Mouse (Mus musculus) limb, embryonic 11.5 days (tissue): Measurements from ENCODE around the gene Apba1. TPM values are rescaled to one million over a fixed set of nuclear protein-coding genes. Genes with fewer than 3 reads are reported as not detected.

Experiments
- ATAC-seq: fragments of 200-750 bp; cut with Nextera tagmentation; 2 replicates; pipeline ENCODE4 v1.8.0; 2017; ENCODE audit warnings: low read depth; ENCODE audit not compliant: insufficient number of reproducible peaks, low FRiP score, low TSS enrichment
- DNase-seq: peaks from one replicate; pipeline ENCODE4 v3.0.0-alpha.2; 2015; ENCODE audit warnings: low spot score
- H3K27ac ChIP-seq: fragments of 300-500 bp; sonication (generic); replicated peaks from 2 replicates; pipeline ENCODE4 v1.5.1; 2014; ENCODE audit warnings: low read depth, mild to moderate bottlenecking, low read length
- H3K27me3 ChIP-seq: fragments of 300-500 bp; sonication (generic); 2 replicates; pipeline ENCODE4 v1.6.1; 2014; ENCODE audit warnings: mild to moderate bottlenecking, low read length, mixed read lengths; ENCODE audit not compliant: control insufficient read depth, insufficient read depth
- H3K36me3 ChIP-seq: fragments of 300-500 bp; sonication (generic); 2 replicates; pipeline ENCODE4 v1.6.1; 2014; ENCODE audit warnings: mild to moderate bottlenecking, low read length, moderate library complexity, mixed read lengths; ENCODE audit not compliant: control insufficient read depth, insufficient read depth
- H3K4me1 ChIP-seq: fragments of 300-500 bp; sonication (generic); 2 replicates; pipeline ENCODE4 v1.6.1; 2014; ENCODE audit warnings: low read length, mixed read lengths; ENCODE audit not compliant: control insufficient read depth, insufficient read depth
- H3K4me2 ChIP-seq: fragments of 300-500 bp; sonication (generic); 2 replicates; pipeline ENCODE4 v1.6.1; 2014; ENCODE audit warnings: low read depth, mild to moderate bottlenecking, moderate library complexity; ENCODE audit not compliant: severe bottlenecking
- H3K4me3 ChIP-seq: fragments of 300-500 bp; sonication (generic); 2 replicates; pipeline ENCODE4 v1.5.1; 2014; ENCODE audit warnings: low read depth, low read length
- H3K9ac ChIP-seq: fragments of 300-500 bp; sonication (generic); 2 replicates; pipeline ENCODE4 v1.6.1; 2014; ENCODE audit warnings: mild to moderate bottlenecking, low read length
- H3K9me3 ChIP-seq: fragments of 300-500 bp; sonication (generic); 2 replicates; pipeline ENCODE4 v1.6.1; 2016; ENCODE audit warnings: low read length; ENCODE audit not compliant: control insufficient read depth
- WGBS: fragments of 180-500 bp; shearing (Covaris S2); extraction: QIAGEN DNeasy Blood & Tissue Kit; methylation state at CpG from one replicate; pipeline ENCODE4 v1.1.7; 2014; 5-methylcytosine and 5-hydroxymethylcytosine counted together
- polyA plus RNA-seq: library from polyadenylated mRNA; unstranded; fragments of >200 nt; fragmentation: Nextera tagmentation; extraction: Ambion mirVana; gene quantifications from 2 replicates; pipeline ENCODE4 v1.2.1, GENCODE M21; 2014

Gene Apba1
- polyA plus RNA-seq, 1 experiment from 2014 or later: 0.13 TPM

DNA sequence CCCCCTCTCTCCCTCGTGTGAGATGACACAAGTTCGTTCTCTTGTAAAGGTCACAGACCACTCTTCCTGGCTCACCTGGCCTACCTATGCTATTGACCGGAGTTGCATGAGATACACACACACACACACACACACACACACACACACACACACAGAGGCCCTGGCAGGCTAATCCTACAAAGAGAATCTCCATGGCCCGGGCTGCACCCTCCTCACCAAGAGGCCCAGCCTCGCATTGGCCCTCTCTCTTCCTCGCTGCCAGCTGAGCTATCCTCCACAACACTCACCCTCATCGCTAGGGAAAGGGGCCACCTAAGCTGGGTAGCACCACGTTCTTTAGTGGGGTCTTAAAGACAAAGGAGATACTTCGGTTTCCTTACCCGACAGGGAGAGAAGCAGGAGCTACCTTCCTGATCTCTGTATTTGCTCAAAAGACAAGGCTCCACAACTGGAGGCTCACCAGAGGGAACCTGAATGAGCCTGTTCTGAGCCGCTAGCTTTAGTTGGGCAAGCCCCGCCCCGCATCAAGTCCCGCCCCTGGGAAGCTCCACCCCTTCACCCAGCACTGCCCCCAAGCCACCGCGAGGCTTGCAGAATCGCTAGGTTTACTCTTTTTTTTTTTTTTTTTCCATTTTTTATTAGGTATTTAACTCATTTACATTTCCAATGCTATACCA is 197.8 kb downstream of the Apba1 start:
- DNase-seq (no peak), ATAC-seq (no peak)
- Histone ChIP-seq H3K27ac (no peak overlapping the region), H3K9ac (no peak overlapping the region), H3K4me1 (no peaks in the 10 kb centered on the region), H3K4me2 (no peak overlapping the region), H3K36me3 (no peaks in the 10 kb centered on the region), H3K27me3 (no peaks in the 10 kb centered on the region), H3K4me3 (no peak overlapping the region), H3K9me3 (no peaks in the 10 kb centered on the region)
- WGBS: 70% methylated on average over 17 of the region's 17 CpGs

GRCm38 (mm10) chr19:23957563-23957962 is 198.9 kb downstream of the Apba1 start:
- Histone ChIP-seq H3K4me3 (no peak overlapping the region), H3K36me3 (no peaks in the 10 kb centered on the region), H3K4me1 (no peaks in the 10 kb centered on the region), H3K9me3 (no peaks in the 10 kb centered on the region), H3K27ac (no peak overlapping the region), H3K27me3 (no peaks in the 10 kb centered on the region), H3K4me2 (no peak overlapping the region), H3K9ac (no peak overlapping the region)
- ATAC-seq (no peak), DNase-seq (no peak)
- WGBS: 78% methylated on average over 7 of the region's 7 CpGs

GRCm38 (mm10) chr19:23958925-23959324 is 200.2 kb downstream of the Apba1 start:
- Histone ChIP-seq H3K27ac (no peak overlapping the region), H3K27me3 (no peaks in the 10 kb centered on the region), H3K4me1 (no peaks in the 10 kb centered on the region), H3K4me3 (no peak overlapping the region), H3K36me3 (no peaks in the 10 kb centered on the region), H3K4me2 (no peak overlapping the region), H3K9ac (no peak overlapping the region), H3K9me3 (no peaks in the 10 kb centered on the region)
- no peak; the same call in 1 of the 2 replicates for ATAC-seq
- 26% methylated on average over 6 of the region's 6 CpGs for WGBS
- DNase-seq: peak; percentile 33

DNA sequence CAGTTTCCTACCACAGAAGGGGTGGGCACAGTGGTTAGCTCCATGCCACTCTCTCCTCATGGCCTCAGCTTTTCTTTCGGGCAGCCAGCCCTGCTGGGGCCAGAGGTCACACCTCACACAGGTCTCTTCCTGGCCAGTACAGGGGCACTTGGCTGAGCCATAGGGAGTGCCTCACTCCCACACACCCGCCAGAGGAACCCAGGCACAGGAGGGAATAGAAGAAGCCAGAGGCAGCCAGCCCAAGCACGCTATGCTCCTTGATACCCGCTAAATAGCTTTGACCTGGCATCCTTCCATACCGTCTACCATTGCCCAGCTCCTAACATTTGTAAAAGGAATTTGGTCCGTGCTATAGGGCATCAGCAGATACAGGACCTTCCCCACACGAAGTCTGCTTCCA is 201.2 kb downstream of the Apba1 start:
- Histone ChIP-seq H3K36me3 (no peaks in the 10 kb centered on the region), H3K9me3 (no peaks in the 10 kb centered on the region), H3K27me3 (no peaks in the 10 kb centered on the region), H3K9ac (no peak overlapping the region), H3K4me2 (no peak overlapping the region), H3K4me3 (no peak overlapping the region), H3K27ac (no peak overlapping the region), H3K4me1 (no peaks in the 10 kb centered on the region)
- ATAC-seq (no peak), DNase-seq (no peak)
- 73% methylated on average over 7 of the region's 7 CpGs for WGBS

DNA sequence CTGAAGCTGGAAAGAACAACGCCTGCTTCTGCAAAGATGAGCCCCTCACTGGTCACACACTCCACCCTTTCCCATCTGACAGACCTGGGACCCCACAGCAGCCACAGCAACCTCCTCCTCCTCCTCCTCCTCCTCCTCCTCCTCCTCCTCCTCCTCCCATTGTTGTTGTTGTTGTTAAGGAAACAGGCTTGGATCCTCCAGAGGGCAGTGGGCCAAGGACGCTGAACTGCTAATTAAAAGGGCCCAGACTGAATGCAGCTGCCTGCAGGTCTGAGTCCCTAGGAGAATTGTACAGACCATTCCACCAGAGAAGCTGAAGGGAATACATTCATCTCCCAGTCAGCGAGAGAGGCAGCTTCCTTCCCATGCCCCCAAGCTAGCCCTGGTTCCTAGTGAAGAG is 201.6 kb downstream of the Apba1 start:
- Histone ChIP-seq H3K4me3 (no peak overlapping the region), H3K27me3 (no peaks in the 10 kb centered on the region), H3K9me3 (no peaks in the 10 kb centered on the region), H3K9ac (no peak overlapping the region), H3K27ac (no peak overlapping the region), H3K4me1 (no peaks in the 10 kb centered on the region), H3K4me2 (no peak overlapping the region), H3K36me3 (no peaks in the 10 kb centered on the region)
- ATAC-seq (no peak), DNase-seq (no peak)
- WGBS: 59% methylated on average over 3 of the region's 3 CpGs

DNA sequence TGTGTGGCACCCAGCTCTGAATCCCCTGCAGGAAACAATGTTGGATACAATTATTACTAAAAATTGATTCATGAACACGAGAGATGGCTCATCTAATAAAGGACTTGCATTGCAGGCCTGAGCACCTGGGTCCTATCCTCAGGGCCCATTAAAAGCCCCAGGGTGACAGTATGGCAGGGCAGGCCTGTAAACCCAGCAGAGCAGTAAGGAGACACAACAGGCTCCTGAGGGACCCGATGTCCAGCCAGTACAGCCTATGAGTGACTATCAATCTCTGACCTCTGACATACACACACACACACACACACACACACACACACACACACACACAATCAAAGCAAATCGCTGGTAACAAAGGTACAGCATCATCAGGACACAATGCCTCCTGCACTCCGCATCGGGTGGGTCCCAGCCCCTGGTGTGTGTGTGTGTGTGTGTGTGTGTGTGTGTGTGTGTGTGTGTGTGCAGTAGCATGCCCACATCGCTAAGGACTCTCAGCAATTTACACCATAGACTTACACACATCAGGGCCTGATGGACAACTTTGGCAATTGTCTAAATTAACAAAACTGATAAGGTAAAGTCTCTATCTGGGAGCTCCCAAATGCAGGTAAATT is 202.3 kb downstream of the Apba1 start:
- H3K4me1 ChIP-seq: no peaks in the 10 kb centered on the region
- DNase-seq: no peak
- no peak for ATAC-seq
- no peak overlapping the region for H3K4me3 ChIP-seq
- H3K9me3 ChIP-seq: no peaks in the 10 kb centered on the region
- 78% methylated on average over 6 of the region's 6 CpGs for WGBS
- H3K27ac ChIP-seq: no peak overlapping the region
- H3K4me2 ChIP-seq: no peak overlapping the region
- no peak overlapping the region for H3K9ac ChIP-seq
- H3K36me3 ChIP-seq: no peaks in the 10 kb centered on the region
- no peaks in the 10 kb centered on the region for H3K27me3 ChIP-seq

GRCm38 (mm10) chr19:23961516-23961915 is 202.8 kb downstream of the Apba1 start:
- H3K36me3 ChIP-seq: no peaks in the 10 kb centered on the region
- no peaks in the 10 kb centered on the region for H3K27me3 ChIP-seq
- H3K9ac ChIP-seq: no peak overlapping the region
- H3K4me1 ChIP-seq: no peaks in the 10 kb centered on the region
- H3K9me3 ChIP-seq: no peaks in the 10 kb centered on the region
- DNase-seq: peak; percentile 84
- no peak overlapping the region for H3K4me3 ChIP-seq
- H3K27ac ChIP-seq: no peak overlapping the region
- 5% methylated on average over 8 of the region's 8 CpGs for WGBS
- peak; percentile 82 for ATAC-seq
- H3K4me2 ChIP-seq: no peak overlapping the region

- H3K4me3 ChIP-seq: no peak overlapping the region
- DNase-seq: no peak
- H3K9ac ChIP-seq: no peak overlapping the region
- ATAC-seq: no peak
- H3K9me3 ChIP-seq: no peaks in the 10 kb centered on the region
- no peaks in the 10 kb centered on the region for H3K4me1 ChIP-seq
- H3K27me3 ChIP-seq: no peaks in the 10 kb centered on the region
- no peak overlapping the region for H3K27ac ChIP-seq
- no peak overlapping the region for H3K4me2 ChIP-seq
- H3K36me3 ChIP-seq: no peaks in the 10 kb centered on the region
- WGBS: 71% methylated on average over 10 of the region's 10 CpGs
Measured at GRCm38 (mm10) chr19:23964401-23964910, 205.8 kb downstream of the Apba1 start.
